Mouse (Mus musculus) heart, embryonic 15.5 days (tissue): ENCODE measurements around the gene Cfap43. TPM values are rescaled to one million over a fixed set of nuclear protein-coding genes. Genes with fewer than 3 reads are reported as not detected.
A peak's percentile ranks its signal among the peaks of the same experiment; 100 is the strongest.

ENCODE experiments used
- ATAC-seq: fragments of 200-750 bp; cut with Nextera tagmentation; replicated peaks from 2 replicates; pipeline ENCODE4 v1.8.0; 2017; ENCODE audit warnings: low read depth, moderate TSS enrichment; ENCODE audit not compliant: insufficient number of reproducible peaks, insufficient read depth, low FRiP score
- H3K27ac ChIP-seq: fragments of 300-500 bp; sonication (generic); 2 replicates; pipeline ENCODE4 v1.5.1; 2015; ENCODE audit warnings: mild to moderate bottlenecking, inconsistent platforms
- H3K27me3 ChIP-seq: fragments of 300-500 bp; sonication (generic); 2 replicates; pipeline ENCODE4 v1.6.1; 2015; ENCODE audit warnings: inconsistent platforms
- H3K36me3 ChIP-seq: fragments of 300-500 bp; sonication (generic); 2 replicates; pipeline ENCODE4 v1.6.1; 2015; ENCODE audit warnings: mild to moderate bottlenecking, inconsistent platforms
- H3K4me1 ChIP-seq: fragments of 300-500 bp; sonication (generic); replicated peaks from 2 replicates; pipeline ENCODE4 v1.6.1; 2015; ENCODE audit warnings: inconsistent platforms
- H3K4me2 ChIP-seq: fragments of 300-500 bp; sonication (generic); 2 replicates; pipeline ENCODE4 v1.6.1; 2015; ENCODE audit warnings: inconsistent platforms, mild to moderate bottlenecking, moderate library complexity
- H3K4me3 ChIP-seq: fragments of 300-500 bp; sonication (generic); 2 replicates; pipeline ENCODE4 v1.5.1; 2015; ENCODE audit warnings: mild to moderate bottlenecking, inconsistent platforms
- H3K9ac ChIP-seq: fragments of 300-500 bp; sonication (generic); 2 replicates; pipeline ENCODE4 v1.6.1; 2015; ENCODE audit warnings: mild to moderate bottlenecking, inconsistent platforms
- H3K9me3 ChIP-seq: fragments of 300-500 bp; sonication (generic); replicated peaks from 2 replicates; pipeline ENCODE4 v1.6.1; 2016; ENCODE audit warnings: inconsistent platforms
- WGBS: fragments of 180-500 bp; shearing (Covaris S2); methylation state at CpG from one replicate; pipeline ENCODE4 v1.1.7; 2015; ENCODE audit warnings: mixed read lengths; 5-methylcytosine and 5-hydroxymethylcytosine counted together
- polyA plus RNA-seq: library from polyadenylated mRNA; unstranded; fragments of >200 nt; fragmentation: Nextera tagmentation; extraction: Ambion mirVana; gene quantifications from 2 replicates; pipeline ENCODE4 v1.2.1, GENCODE M21; 2015

Cfap43 gene
- polyA plus RNA-seq, 1 experiment from 2014 or later = 0.08 TPM

GRCm38 (mm10) chr19:47820832-47821493, 98.1 kb downstream of the Cfap43 start:
- Histone ChIP-seq H3K4me1 (peaks cover 4% of the 10 kb centered on the region; the same call in 1 of the 2 replicates), H3K9me3 (no peaks in the 10 kb centered on the region), H3K4me3 (no peak overlapping the region), H3K9ac (no peak overlapping the region), H3K27me3 (peaks cover 8% of the 10 kb centered on the region), H3K36me3 (no peaks in the 10 kb centered on the region), H3K27ac (no peak overlapping the region), H3K4me2 (0 out of 2 replicates have a peak overlapping the region, but pooled peaks have one; percentile 6)
- ATAC-seq = no peak
- 21% methylated on average over 8 of the region's 9 CpGs for WGBS

- 76% methylated on average over 9 of the region's 9 CpGs for WGBS
Observed at GRCm38 (mm10) chr19:47817692-47818091, 101.4 kb downstream of the Cfap43 start.

GRCm38 (mm10) chr19:47814721-47815120, 104.4 kb downstream of the Cfap43 start:
- Histone ChIP-seq H3K9ac (no peak overlapping the region), H3K36me3 (no peaks in the 10 kb centered on the region), H3K4me2 (no peak overlapping the region), H3K4me1 (no peaks in the 10 kb centered on the region), H3K27ac (no peak overlapping the region), H3K4me3 (no peak overlapping the region), H3K9me3 (no peaks in the 10 kb centered on the region), H3K27me3 (no peaks in the 10 kb centered on the region)
- no peak for ATAC-seq
- 80% methylated on average over 5 of the region's 5 CpGs for WGBS

More at GRCm38 (mm10) chr19:47817692-47818091, 101.4 kb downstream of the Cfap43 start:
- H3K36me3 ChIP-seq = no peaks in the 10 kb centered on the region
- H3K27me3 ChIP-seq = peaks cover 5% of the 10 kb centered on the region
- ATAC-seq = no peak
- no peak overlapping the region for H3K27ac ChIP-seq
- no peak overlapping the region for H3K9ac ChIP-seq
- no peaks in the 10 kb centered on the region for H3K9me3 ChIP-seq
- H3K4me2 ChIP-seq = no peak overlapping the region
- no peak overlapping the region for H3K4me3 ChIP-seq
- H3K4me1 ChIP-seq = peaks cover 4% of the 10 kb centered on the region; the same call in 1 of the 2 replicates

GRCm38 (mm10) chr19:47812091-47812490, 107.0 kb downstream of the Cfap43 start:
- no peak overlapping the region for H3K4me2 ChIP-seq
- no peak for ATAC-seq
- no peaks in the 10 kb centered on the region for H3K9me3 ChIP-seq
- no peaks in the 10 kb centered on the region for H3K36me3 ChIP-seq
- no peak overlapping the region for H3K4me3 ChIP-seq
- H3K27me3 ChIP-seq = no peaks in the 10 kb centered on the region
- H3K4me1 ChIP-seq = no peaks in the 10 kb centered on the region
- H3K9ac ChIP-seq = no peak overlapping the region
- H3K27ac ChIP-seq = no peak overlapping the region
- WGBS = 72% methylated on average over 10 of the region's 10 CpGs

- Histone ChIP-seq H3K4me2 (no peak overlapping the region), H3K27ac (no peak overlapping the region), H3K4me1 (no peaks in the 10 kb centered on the region), H3K36me3 (no peaks in the 10 kb centered on the region), H3K9ac (no peak overlapping the region), H3K4me3 (no peak overlapping the region), H3K27me3 (no peaks in the 10 kb centered on the region), H3K9me3 (no peaks in the 10 kb centered on the region)
- no peak for ATAC-seq
- 67% methylated on average over 10 of the region's 10 CpGs for WGBS
Observed at GRCm38 (mm10) chr19:47798583-47798982, 120.5 kb downstream of the Cfap43 start.

GRCm38 (mm10) chr19:47796699-47797098, 122.4 kb downstream of the Cfap43 start:
- Histone ChIP-seq H3K4me3 (no peak overlapping the region), H3K36me3 (no peaks in the 10 kb centered on the region), H3K9ac (no peak overlapping the region), H3K27me3 (no peaks in the 10 kb centered on the region), H3K9me3 (no peaks in the 10 kb centered on the region), H3K27ac (no peak overlapping the region), H3K4me2 (no peak overlapping the region), H3K4me1 (no peaks in the 10 kb centered on the region)
- 70% methylated on average over 7 of the region's 7 CpGs for WGBS
- no peak for ATAC-seq

GRCm38 (mm10) chr19:47795009-47795728, 123.9 kb downstream of the Cfap43 start:
- Histone ChIP-seq H3K9me3 (no peaks in the 10 kb centered on the region), H3K4me2 (no peak overlapping the region), H3K27ac (no peak overlapping the region), H3K4me1 (no peaks in the 10 kb centered on the region), H3K36me3 (no peaks in the 10 kb centered on the region), H3K4me3 (no peak overlapping the region), H3K9ac (no peak overlapping the region), H3K27me3 (no peaks in the 10 kb centered on the region)
- ATAC-seq = no peak
- 53% methylated on average over 15 of the region's 15 CpGs for WGBS

- H3K4me2 ChIP-seq = no peak overlapping the region
- H3K4me1 ChIP-seq = no peaks in the 10 kb centered on the region
- H3K9ac ChIP-seq = no peak overlapping the region
- no peak overlapping the region for H3K4me3 ChIP-seq
- no peak overlapping the region for H3K27ac ChIP-seq
- ATAC-seq = no peak
- WGBS = 35% methylated on average over 5 of the region's 5 CpGs
- no peaks in the 10 kb centered on the region for H3K27me3 ChIP-seq
- no peaks in the 10 kb centered on the region for H3K36me3 ChIP-seq
- H3K9me3 ChIP-seq = no peaks in the 10 kb centered on the region
Observed at GRCm38 (mm10) chr19:47794331-47794730, 124.8 kb downstream of the Cfap43 start.

- no peak overlapping the region for H3K9ac ChIP-seq
- no peaks in the 10 kb centered on the region for H3K36me3 ChIP-seq
- H3K27me3 ChIP-seq = no peaks in the 10 kb centered on the region
- no peaks in the 10 kb centered on the region for H3K4me1 ChIP-seq
- no peaks in the 10 kb centered on the region for H3K9me3 ChIP-seq
- H3K27ac ChIP-seq = no peak overlapping the region
- H3K4me2 ChIP-seq = no peak overlapping the region
- H3K4me3 ChIP-seq = no peak overlapping the region
- 84% methylated on average over 11 of the region's 11 CpGs for WGBS
- no peak for ATAC-seq
Observed at GRCm38 (mm10) chr19:47790316-47791020, 128.6 kb downstream of the Cfap43 start.

- no peak overlapping the region for H3K4me3 ChIP-seq
- no peak overlapping the region for H3K27ac ChIP-seq
- H3K9ac ChIP-seq = no peak overlapping the region
- no peaks in the 10 kb centered on the region for H3K9me3 ChIP-seq
- no peaks in the 10 kb centered on the region for H3K27me3 ChIP-seq
- no peaks in the 10 kb centered on the region for H3K4me1 ChIP-seq
- ATAC-seq = no peak
- H3K4me2 ChIP-seq = no peak overlapping the region
- no peaks in the 10 kb centered on the region for H3K36me3 ChIP-seq
- WGBS = 78% methylated on average over 6 of the region's 6 CpGs
Observed at GRCm38 (mm10) chr19:47783898-47784297, 135.2 kb downstream of the Cfap43 start.

GRCm38 (mm10) chr19:47780972-47781371, 138.1 kb downstream of the Cfap43 start:
- H3K27ac ChIP-seq = no peak overlapping the region
- H3K36me3 ChIP-seq = no peaks in the 10 kb centered on the region
- H3K4me2 ChIP-seq = no peak overlapping the region
- H3K4me3 ChIP-seq = no peak overlapping the region
- H3K9ac ChIP-seq = no peak overlapping the region
- H3K27me3 ChIP-seq = no peaks in the 10 kb centered on the region
- WGBS = 71% methylated on average over 11 of the region's 11 CpGs
- H3K4me1 ChIP-seq = no peaks in the 10 kb centered on the region
- no peak for ATAC-seq
- H3K9me3 ChIP-seq = no peaks in the 10 kb centered on the region
